Mouse (Mus musculus): Measurements from ENCODE around the gene Tnfrsf13b. TPM values are rescaled to one million over a fixed set of nuclear protein-coding genes. Genes with fewer than 3 reads are reported as not detected.
A peak's percentile ranks its signal among the peaks of the same experiment; 100 is the strongest.
"Not testable (repeated sequence)": the region's sequence is repeated elsewhere in the genome, so short reads cannot be mapped to it uniquely, and the experiment has no call there.

Tnfrsf13b gene
- total and polyA plus RNA-seq, 2 experiments from 2014 or later = 1.4 to 4.2 TPM

DNA sequence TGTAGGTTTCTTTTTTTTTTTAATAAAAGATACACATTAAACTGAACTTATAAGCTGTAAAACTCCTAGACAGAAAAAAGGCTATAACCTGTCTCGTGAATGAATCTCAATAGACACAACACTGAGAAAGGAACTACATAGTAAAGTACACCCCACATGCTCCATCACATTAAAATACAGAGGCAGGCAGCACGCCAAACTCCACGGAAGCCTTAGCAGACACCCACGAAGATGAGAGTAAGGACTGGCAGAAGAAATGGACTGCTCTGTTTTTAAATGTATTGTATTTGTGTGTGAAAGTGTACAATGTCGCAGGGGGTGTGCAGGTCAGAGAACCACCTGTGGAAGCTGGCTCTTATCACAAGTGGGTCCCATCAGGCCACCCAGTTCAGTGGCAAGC is 43.6 kb downstream of the Tnfrsf13b start:
- Histone ChIP-seq H3K4me2 (ENCODE audit: low read depth) (peak overlapping the region; percentile 65), H3K4me3 (ENCODE audit: low read depth, low read length) (no peak overlapping the region), H3K4me1 (ENCODE audit: insufficient read depth) (peaks cover 36% of the 10 kb centered on the region), H3K27ac (ENCODE audit: low read depth, low read length) (no peak overlapping the region), H3K27me3 (ENCODE audit: insufficient read depth, low read length) (no peaks in the 10 kb centered on the region), H3K9ac (no peak overlapping the region), H3K36me3 (ENCODE audit: insufficient read depth) (peaks cover 31% of the 10 kb centered on the region), H3K9me3 (ENCODE audit: low read length) (no peaks in the 10 kb centered on the region)
- no peak for ATAC-seq
- 56% methylated on average over 5 of the region's 5 CpGs for WGBS
- no peak for DNase-seq
- TF ChIP-seq CTCF (IDR thresholded peaks at IDR 0.05; ENCODE audit: low read depth) = no peak

DNA sequence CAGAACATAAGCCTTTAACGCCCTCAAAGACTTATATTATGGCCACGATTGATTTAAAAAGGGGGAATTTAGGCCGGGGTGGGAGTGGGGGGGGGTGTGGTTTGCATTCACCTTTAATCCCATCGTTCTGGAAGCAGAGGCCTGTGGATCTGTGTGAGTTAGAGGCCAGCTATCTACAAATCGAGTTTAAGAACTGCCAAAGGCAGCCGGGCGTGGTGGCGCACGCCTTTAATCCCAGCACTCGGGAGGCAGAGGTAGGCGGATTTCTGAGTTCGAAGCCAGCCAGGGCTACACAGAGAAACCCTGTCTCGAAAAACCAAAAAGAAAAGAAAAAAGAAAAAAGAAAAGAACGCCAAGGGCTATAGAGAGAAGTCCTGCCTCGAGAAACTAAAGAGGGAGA is 46.9 kb downstream of the Tnfrsf13b start:
- Histone ChIP-seq H3K9ac (peak overlapping the region; percentile 100), H3K4me1 (ENCODE audit: insufficient read depth) (peaks cover 37% of the 10 kb centered on the region), H3K4me2 (ENCODE audit: low read depth) (peak overlapping the region; percentile 65), H3K4me3 (ENCODE audit: low read depth, low read length) (peak overlapping the region; percentile 98)
- H3K27ac ChIP-seq (ENCODE audit: low read depth, low read length); ATAC-seq; DNase-seq; H3K27me3 ChIP-seq (ENCODE audit: insufficient read depth, low read length); H3K36me3 ChIP-seq (ENCODE audit: insufficient read depth); H3K9me3 ChIP-seq (ENCODE audit: low read length): not testable (repeated sequence)
- 16% methylated on average over 15 of the region's 15 CpGs for WGBS

DNA sequence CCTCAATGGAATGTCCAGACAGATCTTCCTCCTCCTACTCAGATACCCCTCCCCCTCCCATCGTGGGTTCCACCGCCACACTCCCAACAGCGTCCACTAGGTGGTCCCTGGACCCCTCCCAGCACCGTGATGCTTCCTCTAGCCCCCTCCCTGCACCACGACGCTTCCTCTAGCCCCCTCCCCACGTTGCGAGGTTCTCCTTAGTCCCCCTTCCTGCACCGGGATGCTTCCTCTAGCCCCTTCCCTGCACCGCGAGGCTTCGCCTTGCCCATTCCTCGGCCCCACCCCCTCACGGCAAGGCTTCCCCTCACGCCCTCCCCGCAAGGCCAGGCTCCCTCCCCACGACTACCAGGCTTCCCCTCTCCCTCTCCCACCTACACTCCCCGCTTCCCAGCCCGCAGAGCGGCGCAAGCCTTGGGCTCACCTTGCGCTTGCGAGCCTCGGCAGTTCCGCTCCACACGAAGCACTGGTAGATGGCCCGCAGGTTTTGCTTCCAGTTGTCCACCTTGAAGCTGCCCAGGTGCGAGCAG is 47.8 kb downstream of the Tnfrsf13b start:
- no peaks in the 10 kb centered on the region for H3K27me3 ChIP-seq (ENCODE audit: insufficient read depth, low read length)

DNA sequence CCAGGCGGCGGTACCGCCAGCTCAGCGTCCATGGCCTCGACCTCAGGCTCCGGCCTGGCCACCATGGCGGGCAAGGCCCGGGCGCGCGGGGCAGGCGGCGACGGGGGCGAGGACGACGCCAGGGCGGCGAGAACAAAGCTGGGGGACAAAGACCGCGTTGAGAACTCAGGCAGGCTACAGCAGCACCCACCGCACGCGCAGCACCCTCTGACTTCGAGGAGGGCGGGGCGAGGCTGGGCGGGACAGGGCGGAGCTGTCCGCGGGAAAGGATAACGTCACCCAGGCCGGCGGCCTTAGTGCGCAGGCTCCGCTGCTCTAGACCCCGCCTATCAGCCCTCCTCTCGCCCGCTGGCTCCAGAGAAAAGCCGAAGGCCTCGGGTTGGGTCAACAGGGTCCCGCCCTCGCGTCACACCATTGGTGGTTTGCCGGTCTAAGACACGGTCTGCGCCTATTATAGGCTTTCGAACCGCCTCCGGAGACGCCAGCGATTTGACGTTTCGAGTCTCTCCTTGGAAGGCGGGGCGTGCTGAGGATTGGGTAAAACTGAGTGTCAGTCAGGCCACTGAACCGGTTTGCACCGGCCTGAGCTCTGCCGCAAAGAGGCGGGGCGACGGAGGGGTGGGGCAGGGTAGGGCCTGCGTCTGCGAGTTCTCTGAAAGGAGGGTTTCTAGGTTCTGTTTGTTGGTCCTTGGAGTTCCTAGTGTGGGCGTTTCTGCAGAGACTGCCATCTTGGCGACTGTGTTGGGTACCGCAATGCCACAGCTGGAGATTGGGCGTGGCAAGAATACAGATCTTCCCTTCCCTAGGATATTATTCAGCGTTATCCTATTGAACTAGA is 48.5 kb downstream of the Tnfrsf13b start, which contains the start of gene Usp22:
Usp22 (minus strand) TSS at position 235 of the 838 bp plus-strand sequence.
- H3K9me3 ChIP-seq (ENCODE audit: low read length) = no peaks in the 10 kb centered on the region
- H3K27ac ChIP-seq (ENCODE audit: low read depth, low read length) = peak within 1 kb of the TSS; percentile 100
- peak within 1 kb of the TSS; percentile 98 for H3K4me3 ChIP-seq (ENCODE audit: low read depth, low read length)
- peaks cover 25% of the 10 kb centered on the region for H3K4me1 ChIP-seq (ENCODE audit: insufficient read depth)
- ATAC-seq (peak; percentile 94), DNase-seq (peak; percentile 100)
- no peaks in the 10 kb centered on the region for H3K27me3 ChIP-seq (ENCODE audit: insufficient read depth, low read length)
- H3K4me2 ChIP-seq (ENCODE audit: low read depth) = peak within 1 kb of the TSS; percentile 65
- H3K36me3 ChIP-seq (ENCODE audit: insufficient read depth) = no peaks in the 10 kb centered on the region
- peak within 1 kb of the TSS; percentile 100 for H3K9ac ChIP-seq
- peak; percentile 25; the same call in 1 of the 2 replicates for TF ChIP-seq CTCF (IDR thresholded peaks at IDR 0.05; ENCODE audit: low read depth)
- WGBS = under 1% methylated on average over 68 of the region's 69 CpGs

More for the DNA sequence above, 47.8 kb downstream of the Tnfrsf13b start:
- peak overlapping the region; percentile 100 for H3K27ac ChIP-seq (ENCODE audit: low read depth, low read length)
- DNase-seq (peak; percentile 90), ATAC-seq (peak; percentile 44)
- H3K36me3 ChIP-seq (ENCODE audit: insufficient read depth) = no peaks in the 10 kb centered on the region
- TF ChIP-seq CTCF (IDR thresholded peaks at IDR 0.05; ENCODE audit: low read depth) = peak; percentile 87
- no peaks in the 10 kb centered on the region for H3K9me3 ChIP-seq (ENCODE audit: low read length)
- H3K9ac ChIP-seq = peak overlapping the region; percentile 100
- peak overlapping the region; percentile 65 for H3K4me2 ChIP-seq (ENCODE audit: low read depth)
- H3K4me3 ChIP-seq (ENCODE audit: low read depth, low read length) = peak overlapping the region; percentile 98
- 1% methylated on average over 28 of the region's 28 CpGs for WGBS
- H3K4me1 ChIP-seq (ENCODE audit: insufficient read depth) = peaks cover 31% of the 10 kb centered on the region

DNA sequence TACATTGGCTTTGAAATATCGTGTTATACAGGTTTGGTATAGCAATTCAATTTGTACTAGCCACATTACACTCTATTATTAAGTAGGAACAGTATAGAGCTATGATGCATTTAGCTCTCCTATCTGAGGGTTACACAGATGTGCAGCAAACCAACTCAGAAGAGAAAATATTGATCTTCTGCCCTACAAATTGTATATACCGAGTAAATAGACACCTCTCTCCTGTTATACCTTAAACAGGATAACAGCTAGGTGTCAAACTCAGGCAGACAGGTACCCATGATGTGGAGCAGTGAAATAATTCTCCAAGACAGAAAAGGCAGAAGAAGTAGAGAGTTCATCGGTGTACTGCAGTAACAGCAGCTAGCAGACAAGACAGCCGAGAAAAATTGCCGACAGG is 49.2 kb downstream of the Tnfrsf13b start:
- ATAC-seq (no peak), DNase-seq (peak; percentile 45)
- Histone ChIP-seq H3K27me3 (ENCODE audit: insufficient read depth, low read length) (no peaks in the 10 kb centered on the region), H3K9ac (peak overlapping the region; percentile 51; the same call in 1 of the 2 replicates), H3K4me2 (ENCODE audit: low read depth) (peak overlapping the region; percentile 46), H3K27ac (ENCODE audit: low read depth, low read length) (peak overlapping the region; percentile 100), H3K4me1 (ENCODE audit: insufficient read depth) (peaks cover 19% of the 10 kb centered on the region), H3K9me3 (ENCODE audit: low read length) (no peaks in the 10 kb centered on the region), H3K36me3 (ENCODE audit: insufficient read depth) (no peaks in the 10 kb centered on the region), H3K4me3 (ENCODE audit: low read depth, low read length) (peak overlapping the region; percentile 33)
- WGBS = 64% methylated on average over 5 of the region's 5 CpGs
- no peak for TF ChIP-seq CTCF (IDR thresholded peaks at IDR 0.05; ENCODE audit: low read depth)

DNA sequence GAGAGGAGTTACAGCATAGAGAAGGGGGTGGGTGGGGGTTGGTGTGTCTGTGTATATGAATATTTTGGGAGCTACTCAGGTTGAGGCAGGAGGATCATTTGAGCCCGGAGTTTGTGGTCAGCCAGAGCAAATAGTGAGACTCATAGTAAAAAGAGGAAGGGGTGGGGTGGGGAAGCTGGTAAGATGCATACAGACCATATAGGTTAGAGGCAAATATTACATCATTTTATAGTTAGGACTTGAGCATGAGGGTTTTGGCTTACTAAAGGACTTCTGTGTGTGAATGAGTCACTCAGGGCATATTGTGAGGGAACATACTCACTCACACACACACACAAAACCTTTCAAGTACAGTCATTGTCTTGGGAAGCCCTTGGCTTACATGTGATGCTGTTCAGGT is 49.8 kb downstream of the Tnfrsf13b start:
- H3K4me2 ChIP-seq (ENCODE audit: low read depth) = no peak overlapping the region
- no peaks in the 10 kb centered on the region for H3K27me3 ChIP-seq (ENCODE audit: insufficient read depth, low read length)
- no peaks in the 10 kb centered on the region for H3K9me3 ChIP-seq (ENCODE audit: low read length)
- no peak for TF ChIP-seq CTCF (IDR thresholded peaks at IDR 0.05; ENCODE audit: low read depth)
- 96% methylated on average over 1 of the region's 1 CpGs for WGBS
- H3K4me1 ChIP-seq (ENCODE audit: insufficient read depth) = peaks cover 13% of the 10 kb centered on the region
- ATAC-seq = no peak
- no peaks in the 10 kb centered on the region for H3K36me3 ChIP-seq (ENCODE audit: insufficient read depth)
- H3K9ac ChIP-seq = no peak overlapping the region
- no peak for DNase-seq
- H3K4me3 ChIP-seq (ENCODE audit: low read depth, low read length) = no peak overlapping the region
- peak overlapping the region; percentile 100 for H3K27ac ChIP-seq (ENCODE audit: low read depth, low read length)

DNA sequence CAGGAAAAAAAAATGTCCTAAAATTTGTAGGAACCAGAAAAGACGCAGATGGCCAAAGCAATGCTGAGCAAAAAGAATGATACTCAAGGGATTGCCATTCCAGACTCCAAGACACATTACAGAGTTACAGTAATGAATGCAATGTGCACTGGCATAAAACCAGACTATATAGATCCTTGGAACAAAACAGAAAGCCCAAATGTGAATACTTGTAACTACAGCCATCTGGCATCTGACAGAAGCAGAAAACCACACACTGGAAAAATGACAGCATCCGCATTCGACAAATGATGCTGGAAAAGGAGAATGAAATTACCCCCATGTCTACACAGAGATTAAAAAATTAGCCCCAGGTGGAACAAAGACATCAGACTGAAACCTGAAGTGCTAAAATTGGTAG is 53.8 kb downstream of the Tnfrsf13b start:
- WGBS = 55% methylated on average over 3 of the region's 3 CpGs
- Histone ChIP-seq H3K9ac (no peak overlapping the region), H3K4me1 (ENCODE audit: insufficient read depth) (peaks cover 5% of the 10 kb centered on the region; the same call in 1 of the 2 replicates), H3K4me3 (ENCODE audit: low read depth, low read length) (no peak overlapping the region), H3K27me3 (ENCODE audit: insufficient read depth, low read length) (no peaks in the 10 kb centered on the region), H3K27ac (ENCODE audit: low read depth, low read length) (peak overlapping the region; percentile 64), H3K9me3 (ENCODE audit: low read length) (no peaks in the 10 kb centered on the region), H3K36me3 (ENCODE audit: insufficient read depth) (no peaks in the 10 kb centered on the region), H3K4me2 (ENCODE audit: low read depth) (no peak overlapping the region)
- DNase-seq (peak; percentile 81), ATAC-seq (peak; percentile 44; the same call in 1 of the 2 replicates)
- no peak for TF ChIP-seq CTCF (IDR thresholded peaks at IDR 0.05; ENCODE audit: low read depth)

Data from forebrain, postnatal 0 days (tissue).